Mouse (Mus musculus): ENCODE measurements around the gene Vrk3. TPM values are rescaled to one million over a fixed set of nuclear protein-coding genes. Genes with fewer than 3 reads are reported as not detected.

The Vrk3 gene
- polyA plus RNA-seq, 1 experiment, result 18.4 TPM

- Histone ChIP-seq H3K9me3 (ENCODE audit: control insufficient read depth, low read length) (no peaks in the 10 kb centered on the region), H3K27me3 (ENCODE audit: control insufficient read depth) (peaks cover 7% of the 10 kb centered on the region), H3K36me3 (ENCODE audit: control insufficient read depth) (peaks cover 38% of the 10 kb centered on the region), H3K4me1 (ENCODE audit: control insufficient read depth) (peaks cover 39% of the 10 kb centered on the region), H3K4me3 (replicated peaks) (no peak overlapping the region)
- TF ChIP-seq TAL1 (IDR thresholded peaks at IDR 0.05; ENCODE audit: low read length), result no peak
- no peak for TF ChIP-seq GATA1 (IDR thresholded peaks at IDR 0.05; ENCODE audit: low read length)
Observed at GRCm38 (mm10) chr7:44780101-44780500, 31.9 kb downstream of the Vrk3 start.

GRCm38 (mm10) chr7:44789531-44789930 is 41.3 kb downstream of the Vrk3 start:
- Histone ChIP-seq H3K36me3 (ENCODE audit: control insufficient read depth) (no peaks in the 10 kb centered on the region), H3K4me1 (ENCODE audit: control insufficient read depth) (peaks cover 6% of the 10 kb centered on the region), H3K27me3 (ENCODE audit: control insufficient read depth) (peaks cover 14% of the 10 kb centered on the region), H3K9me3 (ENCODE audit: control insufficient read depth, low read length) (peaks cover 19% of the 10 kb centered on the region), H3K4me3 (replicated peaks) (no peak overlapping the region)
- TF ChIP-seq GATA1 (IDR thresholded peaks at IDR 0.05; ENCODE audit: low read length), result no peak
- no peak for TF ChIP-seq TAL1 (IDR thresholded peaks at IDR 0.05; ENCODE audit: low read length)

GRCm38 (mm10) chr7:44790066-44790465 is 41.9 kb downstream of the Vrk3 start:
- TF ChIP-seq GATA1 (IDR thresholded peaks at IDR 0.05; ENCODE audit: low read length), result no peak
- no peak for TF ChIP-seq TAL1 (IDR thresholded peaks at IDR 0.05; ENCODE audit: low read length)
- Histone ChIP-seq H3K27me3 (ENCODE audit: control insufficient read depth) (peaks cover 15% of the 10 kb centered on the region), H3K4me1 (ENCODE audit: control insufficient read depth) (peaks cover 6% of the 10 kb centered on the region), H3K36me3 (ENCODE audit: control insufficient read depth) (no peaks in the 10 kb centered on the region), H3K9me3 (ENCODE audit: control insufficient read depth, low read length) (peaks cover 23% of the 10 kb centered on the region), H3K4me3 (replicated peaks) (no peak overlapping the region)

- H3K36me3 ChIP-seq (ENCODE audit: control insufficient read depth), result no peaks in the 10 kb centered on the region
- peaks cover 2% of the 10 kb centered on the region for H3K27me3 ChIP-seq (ENCODE audit: control insufficient read depth)
- peaks cover 6% of the 10 kb centered on the region for H3K4me1 ChIP-seq (ENCODE audit: control insufficient read depth)
- no peak overlapping the region for H3K4me3 ChIP-seq (replicated peaks)
- TF ChIP-seq GATA1 (IDR thresholded peaks at IDR 0.05; ENCODE audit: low read length), result no peak
- no peak for TF ChIP-seq TAL1 (IDR thresholded peaks at IDR 0.05; ENCODE audit: low read length)
- H3K9me3 ChIP-seq (ENCODE audit: control insufficient read depth, low read length), result peaks cover 30% of the 10 kb centered on the region
Observed at GRCm38 (mm10) chr7:44792781-44793180, 44.6 kb downstream of the Vrk3 start.

- H3K4me1 ChIP-seq (ENCODE audit: control insufficient read depth), result peaks cover 5% of the 10 kb centered on the region
- H3K36me3 ChIP-seq (ENCODE audit: control insufficient read depth), result peaks cover 25% of the 10 kb centered on the region
- no peak for TF ChIP-seq TAL1 (IDR thresholded peaks at IDR 0.05; ENCODE audit: low read length)
- no peak for TF ChIP-seq GATA1 (IDR thresholded peaks at IDR 0.05; ENCODE audit: low read length)
Observed at GRCm38 (mm10) chr7:44808927-44809326, 60.7 kb downstream of the Vrk3 start.

GRCm38 (mm10) chr7:44809466-44809865 is 61.3 kb downstream of the Vrk3 start:
- TF ChIP-seq GATA1 (IDR thresholded peaks at IDR 0.05; ENCODE audit: low read length), result no peak
- TF ChIP-seq TAL1 (IDR thresholded peaks at IDR 0.05; ENCODE audit: low read length), result no peak
- H3K27me3 ChIP-seq (ENCODE audit: control insufficient read depth), result peaks cover 28% of the 10 kb centered on the region
- H3K9me3 ChIP-seq (ENCODE audit: control insufficient read depth, low read length), result no peaks in the 10 kb centered on the region
- H3K4me1 ChIP-seq (ENCODE audit: control insufficient read depth), result peaks cover 10% of the 10 kb centered on the region
- no peak overlapping the region for H3K4me3 ChIP-seq (replicated peaks)
- H3K36me3 ChIP-seq (ENCODE audit: control insufficient read depth), result peaks cover 30% of the 10 kb centered on the region

More at GRCm38 (mm10) chr7:44808927-44809326, 60.7 kb downstream of the Vrk3 start:
- H3K27me3 ChIP-seq (ENCODE audit: control insufficient read depth), result peaks cover 30% of the 10 kb centered on the region
- H3K9me3 ChIP-seq (ENCODE audit: control insufficient read depth, low read length), result no peaks in the 10 kb centered on the region
- no peak overlapping the region for H3K4me3 ChIP-seq (replicated peaks)

GRCm38 (mm10) chr7:44810365-44810764 is 62.2 kb downstream of the Vrk3 start:
- no peak for TF ChIP-seq GATA1 (IDR thresholded peaks at IDR 0.05; ENCODE audit: low read length)
- TF ChIP-seq TAL1 (IDR thresholded peaks at IDR 0.05; ENCODE audit: low read length), result no peak
- Histone ChIP-seq H3K36me3 (ENCODE audit: control insufficient read depth) (peaks cover 35% of the 10 kb centered on the region), H3K9me3 (ENCODE audit: control insufficient read depth, low read length) (no peaks in the 10 kb centered on the region), H3K27me3 (ENCODE audit: control insufficient read depth) (peaks cover 21% of the 10 kb centered on the region), H3K4me1 (ENCODE audit: control insufficient read depth) (peaks cover 19% of the 10 kb centered on the region), H3K4me3 (replicated peaks) (no peak overlapping the region)

GRCm38 (mm10) chr7:44810819-44811557 is 62.8 kb downstream of the Vrk3 start:
- Histone ChIP-seq H3K27me3 (ENCODE audit: control insufficient read depth) (peaks cover 15% of the 10 kb centered on the region), H3K36me3 (ENCODE audit: control insufficient read depth) (peaks cover 35% of the 10 kb centered on the region), H3K9me3 (ENCODE audit: control insufficient read depth, low read length) (no peaks in the 10 kb centered on the region), H3K4me1 (ENCODE audit: control insufficient read depth) (peaks cover 23% of the 10 kb centered on the region), H3K4me3 (replicated peaks) (no peak overlapping the region)
- TF ChIP-seq GATA1 (IDR thresholded peaks at IDR 0.05; ENCODE audit: low read length) (no peak), TAL1 (IDR thresholded peaks at IDR 0.05; ENCODE audit: low read length) (no peak)

- peaks cover 39% of the 10 kb centered on the region for H3K36me3 ChIP-seq (ENCODE audit: control insufficient read depth)
- H3K9me3 ChIP-seq (ENCODE audit: control insufficient read depth, low read length), result no peaks in the 10 kb centered on the region
- H3K27me3 ChIP-seq (ENCODE audit: control insufficient read depth), result peaks cover 6% of the 10 kb centered on the region
- TF ChIP-seq TAL1 (IDR thresholded peaks at IDR 0.05; ENCODE audit: low read length) (no peak), GATA1 (IDR thresholded peaks at IDR 0.05; ENCODE audit: low read length) (no peak)
- no peak overlapping the region for H3K4me3 ChIP-seq (replicated peaks)
- H3K4me1 ChIP-seq (ENCODE audit: control insufficient read depth), result peaks cover 39% of the 10 kb centered on the region
Observed at GRCm38 (mm10) chr7:44812651-44813325, 64.6 kb downstream of the Vrk3 start.

Measured in erythroblast, embryonic 14.5 days (primary cell).